32 mouse cellular contexts compared by ENCODE assay signal in genomic region chr6:129126861-129127260, GRCm38 (mm10). TPM values are rescaled to one million over a fixed set of nuclear protein-coding genes. Genes with fewer than 3 reads are reported as not detected.
"Had no signal": no experiment of that assay in that cellular context is flagged by ENCODE, and none has a peak within 500 bp of the region (broad histone marks: within the 10 kb centered on the region; RNA-seq: fewer than 3 reads in every experiment).

No protein-coding gene starts in this region.

- H3K9me3 ChIP-seq: embryonic facial prominence, embryonic 10.5 days; embryonic facial prominence, embryonic 12.5 days; embryonic facial prominence, embryonic 13.5 days; embryonic facial prominence, embryonic 15.5 days; forebrain, embryonic 12.5 days; forebrain, embryonic 13.5 days; forebrain, embryonic 15.5 days had no signal

- H3K27me3 ChIP-seq: embryonic facial prominence, embryonic 12.5 days; embryonic facial prominence, embryonic 13.5 days; embryonic facial prominence, embryonic 15.5 days; forebrain, embryonic 12.5 days; forebrain, embryonic 13.5 days; forebrain, embryonic 15.5 days had no signal

- H3K4me3 ChIP-seq: embryonic facial prominence, embryonic 10.5 days; embryonic facial prominence, embryonic 12.5 days; embryonic facial prominence, embryonic 13.5 days; embryonic facial prominence, embryonic 15.5 days; erythroblast, embryonic 14.5 days; forebrain, embryonic 10.5 days; forebrain, embryonic 12.5 days; forebrain, embryonic 13.5 days; forebrain, embryonic 15.5 days; heart, adult 2 months had no signal

- H3K27ac ChIP-seq: embryonic facial prominence, embryonic 10.5 days; embryonic facial prominence, embryonic 12.5 days; embryonic facial prominence, embryonic 13.5 days; embryonic facial prominence, embryonic 15.5 days; forebrain, embryonic 10.5 days; forebrain, embryonic 12.5 days; forebrain, embryonic 13.5 days; forebrain, embryonic 15.5 days; heart, adult 2 months had no signal

- H3K4me1 ChIP-seq: embryonic facial prominence, embryonic 10.5 days; embryonic facial prominence, embryonic 12.5 days; embryonic facial prominence, embryonic 13.5 days; embryonic facial prominence, embryonic 15.5 days; forebrain, embryonic 10.5 days; forebrain, embryonic 12.5 days; forebrain, embryonic 13.5 days; forebrain, embryonic 15.5 days had no signal

- DNase-seq: cerebellum, adult 8-10 months; cerebellum, adult 9-10 months; cerebellum, adult 9-11 months; cerebellum, postnatal 10 days; cerebellum, postnatal 14 days; cerebellum, postnatal 25 days; cerebellum, postnatal 36 days; embryo, embryonic 11 days; forebrain, postnatal 0 days; gastrocnemius, postnatal 10 days; gastrocnemius, postnatal 14 days; gastrocnemius, postnatal 25 days; gastrocnemius, postnatal 36 days; heart, adult 18-20 months; heart, adult 2 months had no signal

- H3K36me3 ChIP-seq: embryonic facial prominence, embryonic 10.5 days; embryonic facial prominence, embryonic 12.5 days; embryonic facial prominence, embryonic 13.5 days; embryonic facial prominence, embryonic 15.5 days; forebrain, embryonic 10.5 days; forebrain, embryonic 12.5 days; forebrain, embryonic 15.5 days had no signal

RNA-seq across cellular contexts. Expression of gene Clec2e, which starts 26.1 kb away (rescaled TPM):
- total RNA-seq: common myeloid progenitor, adult 5-6 weeks; forebrain, postnatal 0 days; granulocyte monocyte progenitor cell, adult 5-6 weeks; heart, adult 18-20 months had no signal
- polyA plus RNA-seq: cortical plate, adult 2 months; embryonic facial prominence, embryonic 10.5 days; embryonic facial prominence, embryonic 11.5 days; embryonic facial prominence, embryonic 12.5 days; embryonic facial prominence, embryonic 13.5 days; embryonic facial prominence, embryonic 15.5 days; erythroblast, embryonic 14.5 days; forebrain, embryonic 10.5 days; forebrain, embryonic 11.5 days; forebrain, embryonic 12.5 days; forebrain, embryonic 13.5 days; forebrain, embryonic 14.5 days; forebrain, embryonic 15.5 days; forebrain, embryonic 16.5 days; forebrain, postnatal 0 days; heart, embryonic 11.5 days had no signal

RNA-seq across cellular contexts. Expression of gene Clec2d, which starts 53.6 kb away (rescaled TPM):
- polyA plus RNA-seq: embryonic facial prominence, embryonic 10.5 days; embryonic facial prominence, embryonic 11.5 days; erythroblast, embryonic 14.5 days; forebrain, embryonic 10.5 days; forebrain, embryonic 11.5 days; forebrain, embryonic 12.5 days; forebrain, embryonic 13.5 days; forebrain, embryonic 14.5 days; forebrain, postnatal 0 days; heart, embryonic 11.5 days had no signal
